Mouse (Mus musculus): ENCODE results near the gene Trpm4. TPM values are rescaled to one million over a fixed set of nuclear protein-coding genes. Genes with fewer than 3 reads are reported as not detected.
"Not testable (repeated sequence)": the region's sequence is repeated elsewhere in the genome, so short reads cannot be mapped to it uniquely, and the experiment has no call there.

Gene Trpm4
- polyA plus RNA-seq, 1 experiment from 2014 or later = 21.9 TPM

- DNase-seq (ENCODE audit: low spot score) = no peak
- Histone ChIP-seq H3K27me3 (replicated peaks; ENCODE audit: insufficient read depth, low read length) (peaks cover 30% of the 10 kb centered on the region), H3K4me3 (ENCODE audit: low read depth, low read length) (no peak overlapping the region), H3K36me3 (ENCODE audit: insufficient read depth, low read length) (no peaks in the 10 kb centered on the region), H3K4me2 (replicated peaks; ENCODE audit: low read depth, low read length) (no peak overlapping the region), H3K9ac (replicated peaks; ENCODE audit: low read depth) (no peak overlapping the region), H3K27ac (ENCODE audit: low read length) (no peak overlapping the region), H3K4me1 (ENCODE audit: insufficient read depth, low read depth, low read length) (peaks cover 21% of the 10 kb centered on the region), H3K9me3 (ENCODE audit: low read length) (no peaks in the 10 kb centered on the region)
- WGBS = 68% methylated on average over 2 of the region's 2 CpGs
- no peak for TF ChIP-seq CTCF (IDR thresholded peaks at IDR 0.05)
- no peak for TF ChIP-seq EP300 (IDR thresholded peaks at IDR 0.05)
- ATAC-seq = no peak
Measured at GRCm38 (mm10) chr7:45363983-45364382, 30.4 kb upstream of the Trpm4 start.

GRCm38 (mm10) chr7:45362801-45363200 lies 29.2 kb upstream of the Trpm4 start:
- 7% methylated on average over 13 of the region's 13 CpGs for WGBS
- H3K27me3 ChIP-seq (replicated peaks; ENCODE audit: insufficient read depth, low read length) = peaks cover 24% of the 10 kb centered on the region
- H3K4me3 ChIP-seq (ENCODE audit: low read depth, low read length) = no peak overlapping the region
- peak; percentile 79 for DNase-seq (ENCODE audit: low spot score)
- no peaks in the 10 kb centered on the region for H3K36me3 ChIP-seq (ENCODE audit: insufficient read depth, low read length)
- no peak overlapping the region for H3K4me2 ChIP-seq (replicated peaks; ENCODE audit: low read depth, low read length)
- TF ChIP-seq CTCF (IDR thresholded peaks at IDR 0.05) (no peak), EP300 (IDR thresholded peaks at IDR 0.05) (no peak)
- no peaks in the 10 kb centered on the region for H3K9me3 ChIP-seq (ENCODE audit: low read length)
- peaks cover 19% of the 10 kb centered on the region for H3K4me1 ChIP-seq (ENCODE audit: insufficient read depth, low read depth, low read length)
- ATAC-seq = no peak
- H3K9ac ChIP-seq (replicated peaks; ENCODE audit: low read depth) = no peak overlapping the region
- H3K27ac ChIP-seq (ENCODE audit: low read length) = no peak overlapping the region

GRCm38 (mm10) chr7:45361243-45361804 lies 27.7 kb upstream of the Trpm4 start:
- Histone ChIP-seq H3K9ac (replicated peaks; ENCODE audit: low read depth) (no peak overlapping the region), H3K36me3 (ENCODE audit: insufficient read depth, low read length) (no peaks in the 10 kb centered on the region), H3K9me3 (ENCODE audit: low read length) (no peaks in the 10 kb centered on the region), H3K4me3 (ENCODE audit: low read depth, low read length) (peak overlapping the region; percentile 27), H3K27ac (ENCODE audit: low read length) (no peak overlapping the region), H3K27me3 (replicated peaks; ENCODE audit: insufficient read depth, low read length) (peaks cover 24% of the 10 kb centered on the region), H3K4me1 (ENCODE audit: insufficient read depth, low read depth, low read length) (peaks cover 13% of the 10 kb centered on the region), H3K4me2 (replicated peaks; ENCODE audit: low read depth, low read length) (peak overlapping the region; percentile 57)
- TF ChIP-seq CTCF (IDR thresholded peaks at IDR 0.05) (0 out of 2 replicates have a peak, but pooled peaks have one; percentile 12), EP300 (IDR thresholded peaks at IDR 0.05) (no peak)
- DNase-seq (ENCODE audit: low spot score) (peak; percentile 82), ATAC-seq (peak; percentile 86)
- under 1% methylated on average over 42 of the region's 43 CpGs for WGBS

- DNase-seq (ENCODE audit: low spot score) = no peak
- no peaks in the 10 kb centered on the region for H3K9me3 ChIP-seq (ENCODE audit: low read length)
- no peak overlapping the region for H3K27ac ChIP-seq (ENCODE audit: low read length)
- no peak overlapping the region for H3K9ac ChIP-seq (replicated peaks; ENCODE audit: low read depth)
- 46% methylated on average over 18 of the region's 18 CpGs for WGBS
- peaks cover 24% of the 10 kb centered on the region for H3K27me3 ChIP-seq (replicated peaks; ENCODE audit: insufficient read depth, low read length)
- H3K4me1 ChIP-seq (ENCODE audit: insufficient read depth, low read depth, low read length) = peaks cover 6% of the 10 kb centered on the region
- H3K4me3 ChIP-seq (ENCODE audit: low read depth, low read length) = no peak overlapping the region
- no peak for ATAC-seq
- H3K36me3 ChIP-seq (ENCODE audit: insufficient read depth, low read length) = no peaks in the 10 kb centered on the region
- TF ChIP-seq CTCF (IDR thresholded peaks at IDR 0.05) = no peak
- no peak for TF ChIP-seq EP300 (IDR thresholded peaks at IDR 0.05)
- no peak overlapping the region for H3K4me2 ChIP-seq (replicated peaks; ENCODE audit: low read depth, low read length)
Measured at GRCm38 (mm10) chr7:45360404-45361125, 27.0 kb upstream of the Trpm4 start.

GRCm38 (mm10) chr7:45359081-45359480 lies 25.5 kb upstream of the Trpm4 start:
- H3K4me1 ChIP-seq (ENCODE audit: insufficient read depth, low read depth, low read length); DNase-seq (ENCODE audit: low spot score); H3K9me3 ChIP-seq (ENCODE audit: low read length); H3K4me2 ChIP-seq (replicated peaks; ENCODE audit: low read depth, low read length); H3K9ac ChIP-seq (replicated peaks; ENCODE audit: low read depth); H3K4me3 ChIP-seq (ENCODE audit: low read depth, low read length); ATAC-seq; H3K27ac ChIP-seq (ENCODE audit: low read length); H3K36me3 ChIP-seq (ENCODE audit: insufficient read depth, low read length): not testable (repeated sequence)
- H3K27me3 ChIP-seq (replicated peaks; ENCODE audit: insufficient read depth, low read length) = peaks cover 21% of the 10 kb centered on the region
- WGBS = 61% methylated on average over 9 of the region's 11 CpGs

GRCm38 (mm10) chr7:45356087-45356486 lies 22.5 kb upstream of the Trpm4 start:
- WGBS = 43% methylated on average over 13 of the region's 13 CpGs
- Histone ChIP-seq H3K4me1 (ENCODE audit: insufficient read depth, low read depth, low read length) (no peaks in the 10 kb centered on the region), H3K4me3 (ENCODE audit: low read depth, low read length) (no peak overlapping the region), H3K27ac (ENCODE audit: low read length) (no peak overlapping the region), H3K27me3 (replicated peaks; ENCODE audit: insufficient read depth, low read length) (peaks cover 12% of the 10 kb centered on the region), H3K9ac (replicated peaks; ENCODE audit: low read depth) (no peak overlapping the region), H3K36me3 (ENCODE audit: insufficient read depth, low read length) (no peaks in the 10 kb centered on the region), H3K4me2 (replicated peaks; ENCODE audit: low read depth, low read length) (no peak overlapping the region), H3K9me3 (ENCODE audit: low read length) (no peaks in the 10 kb centered on the region)
- no peak for ATAC-seq
- TF ChIP-seq CTCF (IDR thresholded peaks at IDR 0.05) (no peak), EP300 (IDR thresholded peaks at IDR 0.05) (no peak)
- DNase-seq (ENCODE audit: low spot score) = no peak

All from lung, postnatal 0 days (tissue).